Mouse (Mus musculus): ENCODE measurements around the gene Bhlhe40.

DNA sequence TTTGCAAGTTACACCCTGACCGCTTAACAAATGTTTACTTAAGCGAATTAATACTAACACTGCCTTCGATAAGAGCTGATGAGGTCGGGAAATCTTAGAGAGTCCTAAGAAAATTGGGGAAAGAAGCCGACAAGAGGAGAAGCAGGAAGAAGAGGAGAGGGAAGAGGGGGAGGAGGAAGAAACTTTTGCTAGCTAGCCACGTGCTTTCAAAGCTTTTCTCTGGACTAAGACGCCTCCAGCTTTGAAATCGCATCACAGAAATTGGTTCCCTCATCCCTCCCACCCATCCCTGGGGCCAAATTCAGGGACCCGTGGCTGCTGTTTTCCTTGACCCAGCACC, 48.7 kb downstream of the Bhlhe40 start:
- TF ChIP-seq CTCF (IDR thresholded peaks at IDR 0.05; ENCODE audit: control insufficient read depth, insufficient read depth, low read length) (no peak), POLR2A (IDR thresholded peaks at IDR 0.05; ENCODE audit: borderline replicate concordance, control insufficient read depth, low read depth, low read length) (no peak)
